Mouse (Mus musculus) CH12.LX (cell line): ENCODE results near the gene Ddb2. TPM values are rescaled to one million over a fixed set of nuclear protein-coding genes. Genes with fewer than 3 reads are reported as not detected.
A peak's percentile ranks its signal among the peaks of the same experiment; 100 is the strongest.

Source experiments
- DNase-seq: peaks from one replicate; pipeline ENCODE4 v3.0.0-alpha.2; 2013; ENCODE audit errors: extremely low read depth
- H3K27ac ChIP-seq: 2 replicates; pipeline ENCODE4 v1.5.1; 2012; ENCODE audit warnings: low read depth, mild to moderate bottlenecking, control low read depth, moderate library complexity; ENCODE audit not compliant: insufficient read depth
- H3K27me3 ChIP-seq: replicated peaks from 2 replicates; pipeline ENCODE3; 2012; ENCODE audit warnings: inconsistent platforms
- H3K36me3 ChIP-seq, 2 experiments: replicated peaks in 1 of 2; 2 replicates each; pipeline versions ENCODE3 to v1.6.1; 2012; ENCODE audit warnings: inconsistent platforms in 1 of 2, low read length in 1 of 2, mild to moderate bottlenecking in 1 of 2, mixed read lengths in 1 of 2, moderate library complexity in 1 of 2; ENCODE audit not compliant: control insufficient read depth in 1 of 2, insufficient read depth in 1 of 2
- H3K4me1 ChIP-seq, 2 experiments: 2 replicates each; pipeline ENCODE4 v1.6.1; 2012; ENCODE audit warnings: inconsistent platforms in 1 of 2, moderate library complexity in 1 of 2; ENCODE audit not compliant: insufficient read depth in 2 of 2, control insufficient read depth in 1 of 2
- H3K4me2 ChIP-seq: 2 replicates; pipeline ENCODE4 v1.6.1; 2012; ENCODE audit warnings: low read depth, mild to moderate bottlenecking, control low read depth; ENCODE audit not compliant: poor library complexity, insufficient read depth, severe bottlenecking
- H3K4me3 ChIP-seq, 3 experiments: fragments of 150-350 bp in 1 of 3; sonication (generic) in 1 of 3; replicated peaks in 1 of 3; 2 replicates each; pipeline versions ENCODE3 to v1.5.1; 2011 to 2012; ENCODE audit warnings: low read depth in 2 of 3, low read length in 2 of 3, mild to moderate bottlenecking in 2 of 3, moderate library complexity in 2 of 3, control low read depth in 1 of 3, improper control_type of control experiment in 1 of 3, inconsistent platforms in 1 of 3, mixed read lengths in 1 of 3; ENCODE audit not compliant: poor library complexity in 1 of 3
- H3K79me2 ChIP-seq: replicated peaks from 2 replicates; pipeline ENCODE4 v1.6.1; 2012; ENCODE audit warnings: mild to moderate bottlenecking, moderate library complexity; ENCODE audit not compliant: control insufficient read depth, poor library complexity, insufficient read depth, severe bottlenecking; ENCODE audit errors: extremely low read depth
- H3K9ac ChIP-seq: 2 replicates; pipeline ENCODE4 v1.6.1; 2012; ENCODE audit warnings: low read depth, mild to moderate bottlenecking, control low read depth, moderate library complexity; ENCODE audit not compliant: insufficient read depth
- H3K9me3 ChIP-seq: replicated peaks from 2 replicates; pipeline ENCODE3; 2012; ENCODE audit warnings: low read length, inconsistent platforms, mixed read lengths
- BHLHE40 ChIP-seq: IDR thresholded peaks from 2 replicates; pipeline ENCODE4 v1.6.1; 2011; ENCODE audit warnings: mild to moderate bottlenecking, low read depth, low read length, improper control_type of control experiment
- CHD1 ChIP-seq: IDR thresholded peaks from 2 replicates; pipeline ENCODE4 v1.6.1; 2012; ENCODE audit warnings: low read depth, low read length, improper control_type of control experiment, inconsistent platforms
- CHD2 ChIP-seq: IDR thresholded peaks from 2 replicates; pipeline ENCODE4 v1.6.1; 2011; ENCODE audit warnings: low read length, improper control_type of control experiment
- CTCF ChIP-seq, 2 experiments: IDR thresholded peaks in 1 of 2; conservative IDR thresholded peaks in 1 of 2; 2 replicates each; pipeline ENCODE4 v1.5.1; 2011 to 2012; ENCODE audit warnings: low read depth in 2 of 2, low read length in 2 of 2, improper control_type of control experiment in 1 of 2, inconsistent platforms in 1 of 2, mild to moderate bottlenecking in 1 of 2, moderate library complexity in 1 of 2
- ELF1 ChIP-seq: IDR thresholded peaks from 2 replicates; pipeline ENCODE4 v1.6.1; 2014; ENCODE audit warnings: low read depth, mild to moderate bottlenecking, inconsistent platforms, low read length, improper control_type of control experiment
- EP300 ChIP-seq: IDR thresholded peaks from 2 replicates; pipeline ENCODE4 v1.6.1; 2011; ENCODE audit warnings: low read length, improper control_type of control experiment
- ETS1 ChIP-seq: conservative IDR thresholded peaks from 2 replicates; pipeline ENCODE4 v1.6.1; 2012; ENCODE audit warnings: low read depth, mild to moderate bottlenecking, inconsistent platforms, low read length, improper control_type of control experiment, moderate library complexity
- GABPA ChIP-seq: IDR thresholded peaks from 2 replicates; pipeline ENCODE4 v1.6.1; 2012; ENCODE audit warnings: low read depth, low read length, improper control_type of control experiment, inconsistent platforms; ENCODE audit not compliant: insufficient replicate concordance
- HCFC1 ChIP-seq: IDR thresholded peaks from 2 replicates; pipeline ENCODE4 v1.6.1; 2012; ENCODE audit warnings: low read depth, mild to moderate bottlenecking, inconsistent platforms, low read length, improper control_type of control experiment
- IRF4 ChIP-seq: IDR thresholded peaks from 2 replicates; pipeline ENCODE4 v1.6.1; 2014; ENCODE audit warnings: low read depth, mild to moderate bottlenecking, inconsistent platforms, low read length, improper control_type of control experiment
- JUN ChIP-seq: IDR thresholded peaks from 2 replicates; pipeline ENCODE4 v1.6.1; 2011; ENCODE audit warnings: low read depth, mild to moderate bottlenecking, low read length, improper control_type of control experiment, moderate library complexity; ENCODE audit not compliant: insufficient read depth
- JUND ChIP-seq: conservative IDR thresholded peaks from 2 replicates; pipeline ENCODE4 v1.6.1; 2011; ENCODE audit warnings: low read depth, low read length, improper control_type of control experiment
- KAT2A ChIP-seq: IDR thresholded peaks from 2 replicates; pipeline ENCODE4 v1.6.1; 2012; ENCODE audit warnings: low read length, improper control_type of control experiment, inconsistent platforms; ENCODE audit not compliant: insufficient replicate concordance
- MAFK ChIP-seq: IDR thresholded peaks from 2 replicates; pipeline ENCODE4 v1.6.1; 2011; ENCODE audit warnings: low read length, improper control_type of control experiment; ENCODE audit not compliant: insufficient replicate concordance
- MAX ChIP-seq: IDR thresholded peaks from 2 replicates; pipeline ENCODE4 v1.6.1; 2011; ENCODE audit warnings: low read length, improper control_type of control experiment
- MAZ ChIP-seq: IDR thresholded peaks from 2 replicates; pipeline ENCODE4 v1.6.1; 2012; ENCODE audit warnings: low read depth, mild to moderate bottlenecking, inconsistent platforms, low read length, improper control_type of control experiment, moderate library complexity
- MXI1 ChIP-seq: IDR thresholded peaks from 2 replicates; pipeline ENCODE4 v1.6.1; 2011; ENCODE audit warnings: mild to moderate bottlenecking, low read depth, low read length, improper control_type of control experiment
- MYC ChIP-seq: IDR thresholded peaks from 2 replicates; pipeline ENCODE4 v1.6.1; 2011; ENCODE audit warnings: low read depth, mild to moderate bottlenecking, improper control_type of control experiment, low read length
- PAX5 ChIP-seq: IDR thresholded peaks from 2 replicates; pipeline ENCODE4 v1.6.1; 2012; ENCODE audit warnings: low read length, inconsistent platforms, mixed read lengths
- RCOR1 ChIP-seq: conservative IDR thresholded peaks from 2 replicates; pipeline ENCODE4 v1.6.1; 2012; ENCODE audit warnings: low read depth, mild to moderate bottlenecking, inconsistent platforms, low read length, improper control_type of control experiment
- SIN3A ChIP-seq: IDR thresholded peaks from 2 replicates; pipeline ENCODE4 v1.6.1; 2012; ENCODE audit warnings: low read length, improper control_type of control experiment, inconsistent platforms
- TBP ChIP-seq: conservative IDR thresholded peaks from 2 replicates; pipeline ENCODE4 v1.6.1; 2011; ENCODE audit warnings: low read depth, low read length, improper control_type of control experiment
- TCF12 ChIP-seq: IDR thresholded peaks from 2 replicates; pipeline ENCODE4 v1.6.1; 2014; ENCODE audit warnings: low read depth, mild to moderate bottlenecking, inconsistent platforms, low read length, improper control_type of control experiment
- UBTF ChIP-seq: IDR thresholded peaks from 2 replicates; pipeline ENCODE4 v1.6.1; 2012; ENCODE audit warnings: low read depth, mild to moderate bottlenecking, inconsistent platforms, low read length, improper control_type of control experiment, moderate library complexity
- ZC3H11A ChIP-seq: IDR thresholded peaks from 2 replicates; pipeline ENCODE4 v1.6.1; 2012; ENCODE audit warnings: low read depth, mild to moderate bottlenecking, inconsistent platforms, low read length, improper control_type of control experiment
- ZMIZ1 ChIP-seq: IDR thresholded peaks from 2 replicates; pipeline ENCODE4 v1.6.1; 2012; ENCODE audit warnings: low read depth, mild to moderate bottlenecking, inconsistent platforms, low read length, improper control_type of control experiment
- dilution Hi-C: fragments of 300-500 bp; cut with MboI; formaldehyde crosslinking; loops from 2 replicates; pipeline ENCODE4 v1.14.3; 2020; ENCODE audit warnings: low sequenced_read_pairs; ENCODE audit not compliant: extremely low pct_unique_long_range_greater_than_20kb, extremely low pct_ligation_motif_present
- in situ Hi-C: fragments of 300-500 bp; cut with MboI; formaldehyde crosslinking; loops from 3 replicates; pipeline ENCODE4 v1.14.3; 2019; ENCODE audit warnings: low sequenced_read_pairs, low pct_ligation_motif_present, low pct_unique_long_range_greater_than_20kb, mixed read lengths
- polyA plus RNA-seq: library from polyadenylated mRNA; unstranded; fragments of >175 nt; gene quantifications from 2 replicates; pipeline ENCODE4 v1.2.1, GENCODE M21; 2012; ENCODE audit warnings: low read depth; ENCODE audit not compliant: insufficient read length
- total RNA-seq, 2 experiments: library from RNA; depleted of rRNA; stranded (reverse); fragments of 300-350 nt in 1 of 2; fragments of >200 nt in 1 of 2; gene quantifications; 2 replicates each; pipeline ENCODE4 v1.2.3; 2012 to 2014

The Ddb2 gene
- total and polyA plus RNA-seq, 3 experiments: 13.9 to 20.2 (median 14.1) TPM

- TF ChIP-seq ZC3H11A (no peak), SIN3A (no peak), MXI1 (no peak), MAX (no peak), CHD1 (no peak), TCF12 (no peak), MAZ (no peak), PAX5 (no peak), ZMIZ1 (no peak), MYC (no peak), ELF1 (no peak), HCFC1 (no peak), RCOR1 (no peak), TBP (no peak), CHD2 (no peak), JUN (no peak), GABPA (no peak), CTCF (conservative IDR thresholded peaks at IDR 0.05 in 1 of 2, IDR thresholded peaks at IDR 0.05 in 1 of 2; ENCODE audit: low read depth in 2 of 2, low read length in 2 of 2) (no peak), KAT2A (no peak)
- peaks cover 4% of the 10 kb centered on the region for H3K9me3 ChIP-seq
- in situ Hi-C loops (no loop called here), dilution Hi-C loops (no loop called here)
- no peaks in the 10 kb centered on the region for H3K36me3 ChIP-seq
- no peak for DNase-seq
- H3K79me2 ChIP-seq: no peaks in the 10 kb centered on the region
- no peak overlapping the region for H3K4me3 ChIP-seq
- H3K27ac ChIP-seq: no peak overlapping the region
- peaks cover 10% of the 10 kb centered on the region in 2 experiments for H3K4me1 ChIP-seq
- H3K27me3 ChIP-seq: no peaks in the 10 kb centered on the region
- H3K4me2 ChIP-seq: no peak overlapping the region
- no peak overlapping the region for H3K9ac ChIP-seq
Measured at GRCm38 (mm10) chr2:91190501-91190900, 46.3 kb downstream of the Ddb2 start.

- H3K9me3 ChIP-seq: no peaks in the 10 kb centered on the region
- H3K9ac ChIP-seq: 0 out of 2 replicates have a peak overlapping the region, but pooled peaks have one; percentile 7
- peak; percentile 68 for DNase-seq
- dilution Hi-C loops (no loop called here), in situ Hi-C loops (no loop called here)
- no peaks in the 10 kb centered on the region for H3K79me2 ChIP-seq
- TF ChIP-seq SIN3A (0 out of 2 replicates have a peak, but pooled peaks have one; percentile 61), MYC (peak; percentile 80; the same call in 1 of the 2 replicates), JUND (peak; percentile 89), ELF1 (0 out of 2 replicates have a peak, but pooled peaks have one; percentile 23), RCOR1 (0 out of 2 replicates have a peak, but pooled peaks have one; percentile 42), TBP (0 out of 2 replicates have a peak, but pooled peaks have one; percentile 35), HCFC1 (peak; percentile 26; the same call in 1 of the 2 replicates), CHD2 (peak; percentile 58; the same call in 1 of the 2 replicates), ETS1 (peak; percentile 48), CHD1 (no peak), BHLHE40 (0 out of 2 replicates have a peak, but pooled peaks have one; percentile 34), ZC3H11A (no peak), MAFK (peak; percentile 55; the same call in 1 of the 2 replicates), TCF12 (peak; percentile 63), UBTF (no peak), IRF4 (peak; percentile 88), MAX (0 out of 2 replicates have a peak, but pooled peaks have one; percentile 16), EP300 (peak; percentile 92), JUN (peak; percentile 86), PAX5 (no peak)
- H3K27ac ChIP-seq: peak overlapping the region; percentile 24
- no peak overlapping the region for H3K4me2 ChIP-seq
- H3K4me3 ChIP-seq: no peak overlapping the region
- peaks cover 14 to 18% of the 10 kb centered on the region in 2 experiments for H3K4me1 ChIP-seq
- H3K27me3 ChIP-seq: no peaks in the 10 kb centered on the region
- H3K36me3 ChIP-seq: no peaks in the 10 kb centered on the region
Measured at GRCm38 (mm10) chr2:91187431-91187830, 49.4 kb downstream of the Ddb2 start.
